Mouse (Mus musculus) embryonic facial prominence, embryonic 11.5 days (tissue): ENCODE results near the gene Ugt1a8. TPM values are rescaled to one million over a fixed set of nuclear protein-coding genes. Genes with fewer than 3 reads are reported as not detected.
"Not testable (repeated sequence)": the region's sequence is repeated elsewhere in the genome, so short reads cannot be mapped to it uniquely, and the experiment has no call there.

Experiments used
- ATAC-seq: fragments of 200-750 bp; cut with Nextera tagmentation; replicated peaks from 2 replicates; pipeline ENCODE4 v1.8.0; 2017; ENCODE audit warnings: low read depth; ENCODE audit not compliant: insufficient number of reproducible peaks, low FRiP score, low TSS enrichment
- DNase-seq: peaks from one replicate; pipeline ENCODE4 v3.0.0-alpha.2; 2015; ENCODE audit warnings: low spot score
- H3K27ac ChIP-seq: fragments of 300-500 bp; sonication (generic); replicated peaks from 2 replicates; pipeline ENCODE4 v1.5.1; 2014; ENCODE audit warnings: mild to moderate bottlenecking, low read depth, low read length, control low read depth
- H3K27me3 ChIP-seq: fragments of 300-500 bp; sonication (generic); 2 replicates; pipeline ENCODE4 v1.6.1; 2014; ENCODE audit warnings: mild to moderate bottlenecking, low read length, moderate library complexity, mixed read lengths; ENCODE audit not compliant: control insufficient read depth, insufficient read depth
- H3K36me3 ChIP-seq: fragments of 300-500 bp; sonication (generic); replicated peaks from 2 replicates; pipeline ENCODE4 v1.6.1; 2014; ENCODE audit warnings: low read depth, mild to moderate bottlenecking, low read length, moderate library complexity, mixed read lengths; ENCODE audit not compliant: control insufficient read depth, insufficient read depth
- H3K4me1 ChIP-seq: fragments of 300-500 bp; sonication (generic); 2 replicates; pipeline ENCODE4 v1.6.1; 2014; ENCODE audit warnings: low read length, mixed read lengths; ENCODE audit not compliant: control insufficient read depth, insufficient read depth
- H3K4me2 ChIP-seq: fragments of 300-500 bp; sonication (generic); 2 replicates; pipeline ENCODE4 v1.6.1; 2014; ENCODE audit warnings: low read depth, mild to moderate bottlenecking, control low read depth, low read length, moderate library complexity
- H3K4me3 ChIP-seq: fragments of 300-500 bp; sonication (generic); 2 replicates; pipeline ENCODE4 v1.5.1; 2014; ENCODE audit warnings: low read depth, low read length, control low read depth
- H3K9ac ChIP-seq: fragments of 300-500 bp; sonication (generic); replicated peaks from 2 replicates; pipeline ENCODE4 v1.6.1; 2014; ENCODE audit warnings: mild to moderate bottlenecking, control low read depth, low read length
- H3K9me3 ChIP-seq: fragments of 300-500 bp; sonication (generic); replicated peaks from 2 replicates; pipeline ENCODE4 v1.6.1; 2016; ENCODE audit warnings: mild to moderate bottlenecking, low read length, inconsistent platforms, mixed read lengths; ENCODE audit not compliant: control insufficient read depth
- WGBS: fragments of 180-500 bp; shearing (Covaris S2); extraction: QIAGEN DNeasy Blood & Tissue Kit; methylation state at CpG from one replicate; pipeline ENCODE4 v1.1.7; 2014; 5-methylcytosine and 5-hydroxymethylcytosine counted together
- polyA plus RNA-seq: library from polyadenylated mRNA; unstranded; fragments of >200 nt; fragmentation: Nextera tagmentation; extraction: Ambion mirVana; gene quantifications from 2 replicates; pipeline ENCODE4 v1.2.1, GENCODE M21; 2014

Gene Ugt1a8
- polyA plus RNA-seq, 1 experiment from 2014 or later: not detected

DNA sequence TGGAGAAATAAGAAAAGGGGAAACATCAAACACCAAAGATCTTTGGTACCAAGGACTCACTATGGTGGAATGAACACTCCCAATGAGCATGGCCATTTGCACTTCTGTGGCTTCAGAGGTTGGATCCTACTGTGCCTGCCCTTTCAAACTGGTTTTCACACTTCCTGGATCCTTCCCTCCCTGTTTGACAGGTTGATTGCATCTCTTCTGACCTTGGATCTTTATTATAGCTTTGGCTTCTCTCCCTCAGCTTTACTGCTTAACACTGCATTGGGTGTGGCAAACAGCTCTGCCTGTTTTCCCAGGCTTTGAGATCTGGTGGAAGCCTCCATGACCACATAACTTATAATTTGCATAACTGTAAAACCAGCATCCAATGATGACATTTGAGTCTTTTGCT lies 132.7 kb downstream of the Ugt1a8 start:
- DNase-seq (no peak), ATAC-seq (no peak)
- H3K27ac ChIP-seq: no peak overlapping the region
- H3K9ac ChIP-seq: no peak overlapping the region
- no peaks in the 10 kb centered on the region for H3K27me3 ChIP-seq
- H3K4me2 ChIP-seq: no peak overlapping the region
- H3K9me3 ChIP-seq: peaks cover 22% of the 10 kb centered on the region
- no peak overlapping the region for H3K4me3 ChIP-seq
- no peaks in the 10 kb centered on the region for H3K36me3 ChIP-seq
- no peaks in the 10 kb centered on the region for H3K4me1 ChIP-seq

- H3K4me1 ChIP-seq: no peaks in the 10 kb centered on the region
- H3K4me2 ChIP-seq: no peak overlapping the region
- H3K9me3 ChIP-seq: peaks cover 23% of the 10 kb centered on the region
- H3K36me3 ChIP-seq: no peaks in the 10 kb centered on the region
- no peak for DNase-seq
- no peaks in the 10 kb centered on the region for H3K27me3 ChIP-seq
- no peak overlapping the region for H3K27ac ChIP-seq
- 55% methylated on average over 2 of the region's 2 CpGs for WGBS
- no peak for ATAC-seq
- H3K4me3 ChIP-seq: no peak overlapping the region
- no peak overlapping the region for H3K9ac ChIP-seq
Observed at GRCm38 (mm10) chr1:88222216-88222615, 134.6 kb downstream of the Ugt1a8 start.

DNA sequence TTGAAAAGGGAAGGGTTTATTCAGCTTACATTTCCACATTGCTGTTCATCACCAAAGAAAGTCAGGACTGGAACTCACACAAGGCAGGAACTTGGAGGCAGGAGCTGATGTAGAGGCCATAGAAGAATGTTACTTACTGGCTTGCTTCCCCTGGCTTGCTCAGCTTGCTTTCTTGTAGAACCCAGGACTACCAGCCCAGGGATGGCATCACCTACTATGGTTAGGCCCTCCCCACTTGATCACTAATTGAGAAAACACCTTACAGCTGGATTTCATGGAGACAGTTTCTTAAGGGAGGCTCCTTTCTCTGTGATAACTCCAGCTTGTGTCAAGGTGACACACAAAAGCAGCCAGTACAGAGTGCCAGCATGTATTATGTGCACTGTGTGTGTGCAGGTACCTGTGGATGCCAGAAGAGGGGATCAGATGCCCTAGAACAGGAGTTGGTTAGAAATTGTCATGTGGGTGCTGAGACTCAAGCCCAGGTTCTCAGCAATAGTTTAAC lies 135.4 kb downstream of the Ugt1a8 start:
- not testable (repeated sequence) for ATAC-seq, H3K4me2 ChIP-seq, H3K36me3 ChIP-seq, H3K9ac ChIP-seq, H3K4me1 ChIP-seq, H3K27me3 ChIP-seq, H3K4me3 ChIP-seq, DNase-seq, H3K27ac ChIP-seq
- H3K9me3 ChIP-seq: peaks cover 27% of the 10 kb centered on the region

DNA sequence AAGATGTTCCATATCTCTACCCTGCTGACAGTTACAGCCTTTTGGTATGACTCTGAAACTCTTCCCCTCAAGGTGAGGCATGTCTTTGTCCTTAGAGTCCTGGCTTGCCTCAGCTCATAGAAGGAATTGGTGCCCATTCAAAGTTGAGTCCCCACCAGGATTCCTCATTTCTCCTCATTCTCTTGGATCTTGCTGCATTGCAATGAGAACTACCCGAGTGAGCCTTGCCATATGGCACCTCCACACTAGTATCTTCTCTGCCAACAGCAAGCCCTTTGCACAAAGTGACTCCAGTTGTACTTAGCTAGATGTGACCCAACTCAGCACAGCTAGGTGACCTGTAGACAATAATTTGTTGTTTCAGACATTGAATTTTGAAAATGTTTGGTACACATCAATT lies 136.0 kb downstream of the Ugt1a8 start:
- Histone ChIP-seq H3K27me3 (no peaks in the 10 kb centered on the region), H3K9me3 (peaks cover 32% of the 10 kb centered on the region), H3K9ac (no peak overlapping the region), H3K4me1 (no peaks in the 10 kb centered on the region), H3K4me2 (no peak overlapping the region), H3K36me3 (no peaks in the 10 kb centered on the region), H3K4me3 (no peak overlapping the region), H3K27ac (no peak overlapping the region)
- no peak for ATAC-seq
- DNase-seq: no peak
- 50% methylated on average over 1 of the region's 1 CpGs for WGBS

- Histone ChIP-seq H3K27me3 (no peaks in the 10 kb centered on the region), H3K4me2 (no peak overlapping the region), H3K36me3 (no peaks in the 10 kb centered on the region), H3K4me3 (no peak overlapping the region), H3K9ac (no peak overlapping the region), H3K9me3 (peaks cover 35% of the 10 kb centered on the region), H3K27ac (no peak overlapping the region), H3K4me1 (no peaks in the 10 kb centered on the region)
- DNase-seq: no peak
- WGBS: 73% methylated on average over 2 of the region's 2 CpGs
- ATAC-seq: no peak
Observed at GRCm38 (mm10) chr1:88224029-88224776, 136.6 kb downstream of the Ugt1a8 start.

GRCm38 (mm10) chr1:88225301-88225700 lies 137.7 kb downstream of the Ugt1a8 start:
- not testable (repeated sequence) for ATAC-seq, H3K4me3 ChIP-seq, H3K27me3 ChIP-seq, H3K27ac ChIP-seq, H3K4me1 ChIP-seq, H3K9ac ChIP-seq, H3K36me3 ChIP-seq, DNase-seq, H3K4me2 ChIP-seq
- WGBS: 31% methylated on average over 2 of the region's 2 CpGs
- H3K9me3 ChIP-seq: peaks cover 46% of the 10 kb centered on the region

DNA sequence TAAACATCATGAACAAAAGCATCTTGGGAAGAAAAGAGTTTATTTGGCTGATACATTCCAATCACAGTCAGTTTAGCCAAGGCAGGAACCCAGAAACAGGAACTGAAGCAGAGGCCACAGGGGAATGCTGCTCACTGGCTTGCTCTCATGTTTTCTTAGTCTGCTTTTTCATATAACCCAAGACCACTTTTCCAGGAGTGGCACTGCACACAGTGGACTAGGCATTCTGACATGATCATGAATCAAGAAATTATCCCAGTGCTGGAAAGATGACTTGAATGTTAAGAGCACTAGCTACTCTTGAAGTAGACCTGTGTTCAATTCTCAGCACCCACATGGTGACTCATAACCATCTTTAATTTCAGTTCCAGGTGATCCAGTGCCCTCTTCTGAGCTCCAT lies 138.1 kb downstream of the Ugt1a8 start:
- Histone ChIP-seq H3K27ac (no peak overlapping the region), H3K9me3 (peaks cover 50% of the 10 kb centered on the region), H3K4me1 (no peaks in the 10 kb centered on the region), H3K9ac (no peak overlapping the region), H3K4me2 (no peak overlapping the region), H3K4me3 (no peak overlapping the region), H3K27me3 (no peaks in the 10 kb centered on the region), H3K36me3 (no peaks in the 10 kb centered on the region)
- DNase-seq: no peak
- ATAC-seq: no peak

DNA sequence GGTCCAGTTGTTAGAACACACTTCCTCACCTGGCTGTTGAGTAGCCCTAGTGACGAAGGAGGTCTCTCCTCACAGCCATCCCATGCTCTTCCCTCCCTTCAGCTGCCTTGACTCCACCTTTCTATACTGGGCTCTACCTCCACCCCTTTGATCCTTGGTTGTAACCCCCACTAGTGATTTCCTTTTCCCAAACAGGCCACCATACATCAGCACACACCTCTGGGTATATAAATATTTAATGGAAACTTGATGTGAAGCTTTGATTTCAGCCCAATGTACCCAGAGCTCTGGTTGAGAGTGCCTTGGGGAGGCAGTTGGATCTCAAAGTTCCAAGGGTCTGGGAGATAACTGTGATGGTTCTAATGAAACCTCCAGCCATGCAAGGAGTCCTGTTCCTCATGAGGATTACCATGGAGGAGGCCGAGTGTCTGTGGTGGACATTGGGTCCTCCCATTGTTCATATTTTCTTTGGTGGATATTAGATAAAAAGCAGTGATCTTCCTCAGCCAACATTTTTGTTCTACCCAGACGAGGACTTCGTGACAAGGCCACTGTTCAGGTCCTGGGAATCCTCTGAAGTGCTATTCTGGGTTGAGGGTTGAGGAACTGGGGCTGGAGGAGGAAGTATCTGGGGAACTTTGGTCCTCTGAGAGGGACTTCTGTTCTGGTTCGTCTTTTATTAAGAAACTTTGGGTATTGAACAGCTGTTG lies 139.2 kb downstream of the Ugt1a8 start, which contains the start of gene Mroh2a:
Gene Mroh2a, plus strand, starts transcription at position 317 of the 710 bp plus-strand sequence.
- H3K9me3 ChIP-seq: peaks cover 60% of the 10 kb centered on the region
- H3K27ac ChIP-seq: no peak within 1 kb of the TSS
- H3K9ac ChIP-seq: no peak within 1 kb of the TSS
- no peak within 1 kb of the TSS for H3K4me2 ChIP-seq
- no peaks in the 10 kb centered on the region for H3K4me1 ChIP-seq
- ATAC-seq (no peak), DNase-seq (no peak)
- no peaks in the 10 kb centered on the region for H3K27me3 ChIP-seq
- no peaks in the 10 kb centered on the region for H3K36me3 ChIP-seq
- no peak within 1 kb of the TSS for H3K4me3 ChIP-seq
- 56% methylated on average over 5 of the region's 5 CpGs for WGBS
